Mouse (Mus musculus) bone marrow macrophage, adult 2 months (primary cell): ENCODE data around the gene Zc3h10. TPM values are rescaled to one million over a fixed set of nuclear protein-coding genes. Genes with fewer than 3 reads are reported as not detected.

Experiments
- H3K27ac ChIP-seq: 2 replicates; pipeline ENCODE4 v1.5.1; 2012; ENCODE audit warnings: low read depth, low read length; ENCODE audit not compliant: insufficient read depth
- H3K4me1 ChIP-seq: 2 replicates; pipeline ENCODE4 v1.6.1; 2012; ENCODE audit warnings: low read length; ENCODE audit not compliant: control insufficient read depth, insufficient read depth
- H3K4me3 ChIP-seq: 2 replicates; pipeline ENCODE4 v1.5.1; 2012; ENCODE audit warnings: mild to moderate bottlenecking, low read length, moderate library complexity; ENCODE audit not compliant: insufficient read depth
- CTCF ChIP-seq: IDR thresholded peaks from 2 replicates; pipeline ENCODE4 v1.5.1; 2012; ENCODE audit warnings: low read depth, mild to moderate bottlenecking, low read length, moderate library complexity
- POLR2A ChIP-seq: IDR thresholded peaks from 2 replicates; pipeline ENCODE4 v1.6.1; 2012; ENCODE audit warnings: mild to moderate bottlenecking, low read depth, low read length, borderline replicate concordance
- polyA plus RNA-seq: library from polyadenylated mRNA; stranded (reverse); fragments of >200 nt; gene quantifications from 2 replicates; pipeline ENCODE4 v1.2.4, GENCODE M21; 2012; ENCODE audit not compliant: missing spikeins, insufficient read depth, insufficient read length

The Zc3h10 gene
- 9.6 and 15.4 TPM in 2 replicates for polyA plus RNA-seq

DNA sequence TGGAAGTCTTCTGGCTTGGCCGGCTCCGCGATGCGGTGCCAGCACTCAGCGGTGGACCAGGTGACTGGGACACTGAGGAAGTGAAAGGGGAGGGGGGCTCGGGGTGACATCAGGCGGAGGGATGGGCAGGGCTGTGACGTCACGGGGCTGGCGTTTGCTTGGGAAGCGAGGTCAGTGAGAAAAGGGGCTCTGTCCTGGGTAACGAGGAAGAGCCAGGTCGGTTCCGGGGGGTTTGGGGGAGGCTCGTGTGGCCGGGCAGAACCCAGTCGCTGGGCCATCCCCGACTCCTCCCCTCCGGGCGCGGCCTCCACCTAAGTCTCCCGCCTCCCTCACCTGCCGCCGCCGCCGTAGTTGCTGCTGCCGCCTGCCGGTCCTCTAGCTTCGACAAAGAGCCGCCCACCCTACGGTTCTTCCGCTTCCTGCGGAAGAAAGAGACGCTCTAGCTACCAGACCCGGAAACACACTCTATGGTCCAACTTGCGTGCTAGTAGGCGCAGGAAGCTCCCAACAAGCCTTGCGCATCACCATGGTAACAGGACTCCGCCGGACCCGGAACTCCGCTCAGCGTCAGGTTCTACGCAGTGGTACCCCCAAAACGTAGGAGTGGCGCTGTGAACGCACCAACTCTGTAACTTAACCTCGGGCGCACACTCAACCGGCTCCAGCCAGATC lies at the start of gene Zc3h10:
Zc3h10 (minus strand) TSS at position 414 of the 672 bp plus-strand sequence.
- peaks cover 10% of the 10 kb centered on the region for H3K4me1 ChIP-seq
- TF ChIP-seq CTCF: no peak
- TF ChIP-seq POLR2A: peak; percentile 7; the same call in 1 of the 2 replicates
- peak within 1 kb of the TSS; percentile 88 for H3K4me3 ChIP-seq
- peak within 1 kb of the TSS; percentile 90 for H3K27ac ChIP-seq

DNA sequence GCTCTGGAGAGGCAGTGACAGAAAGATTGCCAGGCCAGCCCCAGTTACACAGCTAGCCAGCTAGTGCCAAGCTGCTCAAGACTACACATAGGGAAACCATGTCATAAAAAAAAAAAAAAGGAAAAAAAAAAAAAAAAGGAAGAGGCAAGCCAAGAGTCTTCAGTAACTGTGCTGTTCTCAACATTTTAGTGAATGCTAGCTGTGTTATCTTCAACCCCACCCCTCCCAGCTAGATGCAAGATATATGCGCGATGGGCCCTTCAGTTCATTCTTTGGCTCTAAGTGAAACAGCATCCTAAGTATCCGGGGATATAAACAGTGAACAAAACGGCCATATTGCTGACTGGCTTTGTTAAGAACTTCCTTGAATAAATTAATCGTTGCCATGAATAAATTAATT lies 45.2 kb upstream of the Zc3h10 start:
- H3K27ac ChIP-seq: no peak overlapping the region
- no peaks in the 10 kb centered on the region for H3K4me1 ChIP-seq
- TF ChIP-seq POLR2A (no peak), CTCF (no peak)
- no peak overlapping the region for H3K4me3 ChIP-seq

DNA sequence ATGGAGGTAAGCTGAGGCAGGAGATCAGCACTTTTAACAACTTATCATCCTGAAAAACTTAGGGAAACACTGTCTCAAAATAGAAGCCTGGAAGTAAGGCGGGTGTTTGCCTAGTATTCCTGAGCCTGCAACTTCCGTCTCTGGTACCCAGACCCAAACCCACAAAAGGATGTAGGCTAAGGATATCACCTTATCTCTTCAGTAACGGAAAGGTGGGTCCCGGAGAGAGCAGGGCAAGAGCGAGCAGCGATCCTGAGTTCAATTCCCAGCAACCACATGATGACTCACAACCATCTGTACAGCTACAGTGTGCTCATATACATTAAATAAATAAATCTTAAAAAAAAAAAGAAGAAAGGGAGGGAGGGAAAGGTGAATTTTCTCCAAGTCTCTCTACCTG lies 43.9 kb upstream of the Zc3h10 start:
- H3K27ac ChIP-seq: no peak overlapping the region
- no peaks in the 10 kb centered on the region for H3K4me1 ChIP-seq
- no peak for TF ChIP-seq POLR2A
- TF ChIP-seq CTCF: no peak
- no peak overlapping the region for H3K4me3 ChIP-seq

DNA sequence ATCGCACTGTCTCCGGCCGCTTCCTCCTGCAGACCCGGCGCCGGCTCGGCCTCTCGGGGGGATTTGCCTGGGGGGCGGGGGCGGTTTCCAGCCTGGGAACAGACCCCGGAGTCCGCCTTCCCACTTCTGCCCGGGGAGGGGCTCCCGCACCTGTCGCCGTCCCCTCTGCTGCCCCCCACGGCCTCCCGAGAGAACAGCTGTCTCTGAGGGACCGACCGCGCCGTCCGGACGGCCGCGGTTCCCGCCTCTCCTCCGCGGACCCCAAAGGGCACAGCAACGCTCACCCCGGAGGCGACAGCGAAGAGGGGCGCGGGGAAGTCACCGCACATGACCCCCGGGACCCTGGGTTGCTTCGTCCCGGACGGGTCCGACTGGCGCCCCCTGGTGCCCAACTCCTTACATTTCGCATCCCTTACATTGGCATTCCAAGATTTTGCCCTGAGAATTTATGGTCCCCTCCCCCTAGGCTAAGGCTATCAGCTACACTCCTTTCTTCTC lies 42.7 kb upstream of the Zc3h10 start:
- Histone ChIP-seq H3K4me1 (no peaks in the 10 kb centered on the region), H3K27ac (no peak overlapping the region), H3K4me3 (peak overlapping the region; percentile 68)
- TF ChIP-seq CTCF (peak; percentile 94), POLR2A (no peak)

DNA sequence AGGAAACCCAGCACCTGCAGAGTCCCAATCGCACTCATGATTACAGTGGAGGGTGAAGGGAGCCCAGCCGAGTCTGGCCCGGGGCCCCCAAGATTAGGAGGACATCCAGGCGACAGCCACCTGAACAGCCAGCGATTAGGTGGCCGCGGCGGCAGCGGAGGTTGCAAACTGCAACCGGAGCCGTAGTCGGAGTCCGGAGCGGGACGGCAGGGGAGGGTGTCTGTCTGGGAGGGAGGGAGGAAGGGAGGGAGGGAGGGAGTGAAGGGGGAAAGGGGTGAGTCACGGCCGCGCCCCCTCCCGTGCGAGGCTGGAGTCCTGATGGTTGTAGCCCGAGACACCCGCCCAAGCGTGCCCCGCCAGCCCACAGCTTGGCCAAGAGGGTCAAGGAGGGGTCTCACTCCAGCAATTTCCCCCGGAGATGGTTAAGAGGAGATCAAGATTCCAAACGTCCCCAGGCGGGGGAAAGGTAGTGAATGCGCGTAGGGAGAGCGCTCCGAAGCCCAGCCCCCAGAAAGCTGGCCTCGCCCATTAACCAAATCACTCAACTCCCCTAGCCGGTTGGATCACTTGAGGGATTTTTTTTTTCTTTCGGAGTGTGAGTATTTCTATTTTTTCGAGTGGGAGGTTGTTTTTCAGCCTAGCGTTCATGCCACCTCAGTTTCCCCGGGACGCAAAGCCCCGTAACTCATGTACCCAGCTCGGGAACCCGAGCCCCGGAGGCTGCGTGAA lies 42.1 kb upstream of the Zc3h10 start, which contains the start of gene Erbb3:
Erbb3 (minus strand) TSS at position 189 of the 729 bp plus-strand sequence.
- Histone ChIP-seq H3K27ac (no peak within 1 kb of the TSS), H3K4me3 (peak within 1 kb of the TSS; percentile 68), H3K4me1 (no peaks in the 10 kb centered on the region)

DNA sequence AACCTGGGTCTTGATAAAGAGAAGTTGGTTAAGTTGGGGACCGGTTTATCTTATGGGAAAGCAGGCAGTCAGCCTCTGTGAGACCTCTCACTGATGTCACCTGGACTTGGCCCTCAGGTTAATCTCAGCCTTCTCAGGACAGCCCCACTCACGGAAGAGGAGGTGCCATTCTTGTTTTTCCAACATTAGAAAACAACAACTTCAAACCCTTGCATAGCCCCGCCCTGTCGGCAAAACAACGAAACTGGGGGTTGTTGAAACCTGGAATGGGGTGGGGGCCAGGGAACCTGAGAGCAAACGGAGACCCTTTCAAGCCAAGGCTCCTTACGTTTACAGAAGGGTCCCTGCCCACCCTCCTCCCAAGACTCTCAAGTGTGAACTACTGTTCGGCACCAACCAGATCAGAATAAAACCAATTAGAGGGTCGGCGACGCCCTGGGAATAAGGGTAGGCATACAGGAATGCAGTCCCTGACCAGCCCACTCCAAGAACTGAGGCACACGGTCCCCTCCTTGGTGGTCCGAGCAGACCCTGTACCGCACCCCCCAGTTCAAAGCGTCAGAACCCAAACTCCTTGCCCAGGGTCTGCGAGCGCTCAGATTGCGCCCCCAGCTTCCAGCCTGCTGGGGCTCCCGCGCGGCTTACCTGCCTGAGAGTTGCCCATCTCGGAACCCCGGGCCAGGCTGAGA lies 41.3 kb upstream of the Zc3h10 start:
- TF ChIP-seq CTCF: no peak
- TF ChIP-seq POLR2A: no peak
- Histone ChIP-seq H3K27ac (no peak overlapping the region), H3K4me3 (peak overlapping the region; percentile 68), H3K4me1 (no peaks in the 10 kb centered on the region)

More for the DNA sequence above, 42.1 kb upstream of the Zc3h10 start, which contains the start of gene Erbb3:
- TF ChIP-seq CTCF (no peak), POLR2A (no peak)

DNA sequence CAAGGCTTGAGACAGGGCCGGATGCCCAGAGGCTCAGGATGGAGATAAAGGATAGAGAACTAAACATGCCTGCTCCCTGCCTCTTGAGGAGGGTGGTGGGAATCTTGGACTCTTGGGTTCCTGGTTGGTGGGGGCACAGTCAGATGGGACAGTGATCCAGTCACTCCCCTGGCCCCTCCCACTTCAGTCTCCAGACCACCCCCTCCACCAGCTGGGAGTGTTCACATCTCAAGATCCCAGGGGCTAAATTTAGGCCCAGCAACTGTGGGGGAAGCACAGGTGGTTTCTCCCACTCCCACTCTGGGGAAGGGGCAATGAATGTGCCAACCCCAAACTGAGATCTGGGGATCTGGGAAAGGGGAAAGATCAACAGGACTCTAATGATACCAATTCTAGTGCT lies 40.6 kb upstream of the Zc3h10 start:
- no peak overlapping the region for H3K27ac ChIP-seq
- TF ChIP-seq POLR2A (no peak), CTCF (no peak)
- no peaks in the 10 kb centered on the region for H3K4me1 ChIP-seq
- no peak overlapping the region for H3K4me3 ChIP-seq

DNA sequence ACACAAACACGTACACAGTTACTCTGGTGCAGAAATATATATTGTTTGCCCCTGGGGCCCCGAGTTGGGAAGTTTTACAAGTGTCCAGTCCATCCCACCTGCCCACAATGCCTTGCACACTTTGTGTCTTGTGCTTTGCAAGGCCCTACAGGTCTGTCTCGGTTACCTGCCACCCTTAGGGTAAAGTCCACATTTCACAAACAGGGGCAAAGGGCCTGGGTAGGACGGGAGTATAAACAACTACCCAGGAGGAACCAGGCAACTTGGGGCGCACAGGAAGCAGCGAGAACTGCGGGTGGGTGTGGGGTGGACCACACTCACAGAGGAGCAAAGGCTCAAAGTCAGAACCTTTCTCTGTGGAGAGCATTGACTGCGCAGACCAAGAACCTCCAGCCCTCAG lies 40.1 kb upstream of the Zc3h10 start:
- Histone ChIP-seq H3K4me1 (no peaks in the 10 kb centered on the region), H3K27ac (no peak overlapping the region), H3K4me3 (no peak overlapping the region)
- TF ChIP-seq CTCF: no peak
- no peak for TF ChIP-seq POLR2A

DNA sequence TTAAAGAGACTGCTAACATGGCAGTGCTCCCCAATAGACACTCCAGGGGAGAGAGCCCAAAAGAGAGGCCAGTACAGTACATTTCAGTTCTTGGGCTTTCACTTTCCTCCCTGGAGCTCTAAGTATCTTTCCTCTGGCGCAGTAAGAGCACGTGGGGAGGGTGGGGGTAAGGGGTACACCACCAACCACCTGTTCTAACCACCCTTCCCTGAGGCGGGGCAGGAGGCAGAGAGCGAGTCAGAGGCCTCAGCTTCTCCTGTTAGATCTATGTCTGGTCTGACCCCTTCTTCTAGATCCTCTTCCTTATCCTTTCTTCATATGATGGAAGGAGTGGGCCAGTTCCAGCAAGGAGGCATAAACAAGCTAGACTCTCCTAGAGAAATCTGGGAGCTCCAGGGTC lies 39.5 kb upstream of the Zc3h10 start:
- TF ChIP-seq CTCF: no peak
- no peak for TF ChIP-seq POLR2A
- Histone ChIP-seq H3K4me3 (no peak overlapping the region), H3K27ac (no peak overlapping the region), H3K4me1 (no peaks in the 10 kb centered on the region)
